Mouse (Mus musculus) adrenal gland, postnatal 25 days (tissue): ENCODE measurements around the gene Cmc1. TPM values are rescaled to one million over a fixed set of nuclear protein-coding genes. Genes with fewer than 3 reads are reported as not detected.

Experiments
- DNase-seq: peaks from one replicate; pipeline ENCODE4 v3.0.0; 2021; ENCODE audit warnings: mixed read lengths
- total RNA-seq: library from RNA; stranded (reverse); gene quantifications from 2 replicates; pipeline ENCODE4 v1.2.3, GENCODE M21; 2021

The Cmc1 gene
- total RNA-seq, 1 experiment from 2014 or later, result 48.4 TPM

DNA sequence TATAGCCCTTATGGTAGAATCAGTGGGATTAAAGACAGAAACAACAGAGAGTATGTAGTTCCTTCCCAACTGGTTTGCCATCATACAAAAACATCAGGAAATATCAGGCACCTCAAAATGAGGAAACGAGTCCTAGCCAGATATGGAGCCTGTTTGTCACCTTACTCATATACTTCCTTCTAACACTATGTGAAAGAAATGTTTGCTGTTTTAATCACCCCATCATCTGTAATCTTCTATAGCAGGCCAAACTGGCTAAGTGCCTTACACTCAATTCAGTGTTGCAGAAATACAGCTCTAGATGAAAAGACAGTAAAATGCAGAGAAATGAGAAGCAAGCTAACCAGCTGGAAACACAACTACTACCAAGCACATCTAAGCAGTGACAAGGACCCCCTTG is 119.7 kb downstream of the Cmc1 start:
- DNase-seq, result no peak

DNA sequence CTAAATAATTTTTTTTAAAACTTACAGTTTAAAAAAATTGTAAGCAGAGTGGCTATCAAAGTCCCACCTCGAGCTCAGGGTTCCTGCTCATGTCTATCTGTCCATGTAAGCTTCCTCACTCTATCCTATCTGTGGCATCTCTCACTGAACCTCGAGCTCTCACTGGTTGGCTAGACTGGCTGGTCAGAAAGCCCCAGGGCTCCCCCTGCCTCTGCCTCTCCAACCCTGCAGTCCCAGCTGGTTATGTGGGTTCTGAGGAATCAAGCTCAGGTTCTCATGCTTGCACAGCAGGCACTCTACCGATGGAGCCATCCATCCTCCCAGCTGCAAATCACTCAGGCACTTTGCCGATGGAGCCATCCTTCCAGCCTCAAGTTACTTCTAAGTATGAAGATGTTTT is 120.5 kb downstream of the Cmc1 start:
- no peak for DNase-seq

DNA sequence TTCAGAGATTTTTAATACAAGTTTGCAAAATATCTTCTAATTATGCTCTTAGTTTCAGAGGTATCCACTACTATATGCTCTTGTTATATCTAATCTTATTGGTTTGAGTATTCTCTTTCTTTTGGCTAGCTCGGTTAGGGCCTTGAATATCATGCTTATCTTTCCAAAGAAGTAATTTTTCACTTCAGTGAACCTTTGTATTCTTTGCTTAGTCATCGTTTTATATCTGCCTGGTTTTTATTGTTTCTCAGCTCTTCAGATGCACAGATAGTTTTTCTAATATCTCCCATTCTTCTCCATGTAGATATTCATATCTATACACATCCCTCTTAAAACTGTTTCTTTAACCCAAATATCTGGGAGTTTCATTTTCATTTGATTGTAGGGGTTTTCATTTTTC is 125.0 kb downstream of the Cmc1 start:
- no peak for DNase-seq

Other genes starting within 250 kb of the Cmc1 start
- gene Azi2, start 109.7 kb downstream of the Cmc1 start, total RNA-seq, result 82.9 and 90.9 TPM in 2 replicates